Mouse (Mus musculus) liver, embryonic 14.5 days (tissue): ENCODE data around the gene Smdt1. TPM values are rescaled to one million over a fixed set of nuclear protein-coding genes. Genes with fewer than 3 reads are reported as not detected.

Experiments
- microRNA-seq: library from miRNA; unstranded; fragments of <30 nt; microRNA quantifications from one replicate; pipeline ENCODE4, GENCODE M21; 2016
- polyA plus RNA-seq, 2 experiments: library from polyadenylated mRNA; depleted of rRNA in 1 of 2; stranded (reverse) in 1 of 2; unstranded in 1 of 2; fragments of >200 nt; fragmentation: Nextera tagmentation in 1 of 2; extraction: Ambion mirVana in 1 of 2; gene quantifications; 2 replicates each; pipeline versions ENCODE4 v1.2.1 to v1.2.3; 2012 to 2014

Smdt1 gene
- polyA plus RNA-seq, 2 experiments = 109 to 165 TPM

Small RNA genes lying within 50 kb of the gene (microRNA-seq; reads per million reads assigned to microRNA genes)
- not detected for gene Mir7684

Other genes with a start within 250 kb of the Smdt1 start
- gene Ccdc134, start 211.0 kb upstream of the Smdt1 start, polyA plus RNA-seq (2012; rRNA removed) = 5.9 and 7.2 TPM in 2 replicates
- 5.5 and 6.6 TPM in 2 replicates for gene Ccdc134, start 211.0 kb upstream of the Smdt1 start, polyA plus RNA-seq (2014; fragmentation: Nextera tagmentation; extraction: Ambion mirVana)
- gene Srebf2, start 191.8 kb upstream of the Smdt1 start, polyA plus RNA-seq (2012; rRNA removed) = 29.3 and 37.1 TPM in 2 replicates
- 30.8 and 35.2 TPM in 2 replicates for gene Srebf2, start 191.8 kb upstream of the Smdt1 start, polyA plus RNA-seq (2014; fragmentation: Nextera tagmentation; extraction: Ambion mirVana)
- 0.15 and 0.19 TPM in 2 replicates for gene Shisa8, start 126.1 kb upstream of the Smdt1 start, polyA plus RNA-seq (2012; rRNA removed)
- gene Shisa8, start 126.1 kb upstream of the Smdt1 start, polyA plus RNA-seq (2014; fragmentation: Nextera tagmentation; extraction: Ambion mirVana) = 0.05 and 0.09 TPM in 2 replicates
- gene Tnfrsf13c, start 114.6 kb upstream of the Smdt1 start, polyA plus RNA-seq (2012; rRNA removed) = 0.54 and 0.66 TPM in 2 replicates
- gene Tnfrsf13c, start 114.6 kb upstream of the Smdt1 start, polyA plus RNA-seq (2014; fragmentation: Nextera tagmentation; extraction: Ambion mirVana) = 0.14 and 0.58 TPM in 2 replicates
- gene Cenpm, start 94.2 kb upstream of the Smdt1 start, polyA plus RNA-seq (2012; rRNA removed) = 19.1 and 21.6 TPM in 2 replicates
- gene Cenpm, start 94.2 kb upstream of the Smdt1 start, polyA plus RNA-seq (2014; fragmentation: Nextera tagmentation; extraction: Ambion mirVana) = 42.1 and 45.1 TPM in 2 replicates
- 0.02 and 0.11 TPM in 2 replicates for gene 1500009C09Rik, start 86.6 kb upstream of the Smdt1 start, polyA plus RNA-seq (2012; rRNA removed)
- not detected in 2 replicates for gene 1500009C09Rik, start 86.6 kb upstream of the Smdt1 start, polyA plus RNA-seq (2014; fragmentation: Nextera tagmentation; extraction: Ambion mirVana)
- gene Sept3, start 64.1 kb upstream of the Smdt1 start, polyA plus RNA-seq (2012; rRNA removed) = 0.12 and 0.61 TPM in 2 replicates
- gene Sept3, start 64.1 kb upstream of the Smdt1 start, polyA plus RNA-seq (2014; fragmentation: Nextera tagmentation; extraction: Ambion mirVana) = 0.09 TPM in 1 of 2 replicates, not detected in the other
- gene Wbp2nl, start 40.0 kb upstream of the Smdt1 start, polyA plus RNA-seq (2012; rRNA removed) = 0.10 and 0.19 TPM in 2 replicates
- gene Wbp2nl, start 40.0 kb upstream of the Smdt1 start, polyA plus RNA-seq (2014; fragmentation: Nextera tagmentation; extraction: Ambion mirVana) = 0.11 and 0.19 TPM in 2 replicates
- 47.7 and 52.9 TPM in 2 replicates for gene Naga, start within 50 bp of the Smdt1 start, polyA plus RNA-seq (2012; rRNA removed)
- 34.2 and 43.3 TPM in 2 replicates for gene Naga, start within 50 bp of the Smdt1 start, polyA plus RNA-seq (2014; fragmentation: Nextera tagmentation; extraction: Ambion mirVana)
- gene Pheta2, start within 50 bp of the Smdt1 start, polyA plus RNA-seq (2012; rRNA removed) = 22.1 and 24.8 TPM in 2 replicates
- 18.7 and 22.5 TPM in 2 replicates for gene Pheta2, start within 50 bp of the Smdt1 start, polyA plus RNA-seq (2014; fragmentation: Nextera tagmentation; extraction: Ambion mirVana)
- gene Ndufa6, start 15.4 kb downstream of the Smdt1 start, polyA plus RNA-seq (2012; rRNA removed) = 152 and 288 TPM in 2 replicates
- 435 and 447 TPM in 2 replicates for gene Ndufa6, start 15.4 kb downstream of the Smdt1 start, polyA plus RNA-seq (2014; fragmentation: Nextera tagmentation; extraction: Ambion mirVana)
- gene Cyp2d22, start 41.3 kb downstream of the Smdt1 start, polyA plus RNA-seq (2012; rRNA removed) = 14.9 and 15.5 TPM in 2 replicates
- gene Cyp2d22, start 41.3 kb downstream of the Smdt1 start, polyA plus RNA-seq (2014; fragmentation: Nextera tagmentation; extraction: Ambion mirVana) = 8.4 and 10.0 TPM in 2 replicates
- gene Cyp2d11, start 55.1 kb downstream of the Smdt1 start, polyA plus RNA-seq (2012; rRNA removed) = 0.09 TPM in 2 replicates
- gene Cyp2d11, start 55.1 kb downstream of the Smdt1 start, polyA plus RNA-seq (2014; fragmentation: Nextera tagmentation; extraction: Ambion mirVana) = not detected in 2 replicates
- gene Cyp2d10, start 68.2 kb downstream of the Smdt1 start, polyA plus RNA-seq (2012; rRNA removed) = 18.6 and 19.8 TPM in 2 replicates
- 43.2 and 48.1 TPM in 2 replicates for gene Cyp2d10, start 68.2 kb downstream of the Smdt1 start, polyA plus RNA-seq (2014; fragmentation: Nextera tagmentation; extraction: Ambion mirVana)
- 1.7 and 1.8 TPM in 2 replicates for gene Cyp2d9, start 94.5 kb downstream of the Smdt1 start, polyA plus RNA-seq (2012; rRNA removed)
- gene Cyp2d9, start 94.5 kb downstream of the Smdt1 start, polyA plus RNA-seq (2014; fragmentation: Nextera tagmentation; extraction: Ambion mirVana) = 1.9 and 2.1 TPM in 2 replicates
- not detected in 2 replicates for gene Cyp2d12, start 216.1 kb downstream of the Smdt1 start, polyA plus RNA-seq (2012; rRNA removed)
- not detected in 2 replicates for gene Cyp2d12, start 216.1 kb downstream of the Smdt1 start, polyA plus RNA-seq (2014; fragmentation: Nextera tagmentation; extraction: Ambion mirVana)